Mouse (Mus musculus) layer of hippocampus, adult 18-20 months (tissue): ENCODE measurements around the gene Gm8356. TPM values are rescaled to one million over a fixed set of nuclear protein-coding genes. Genes with fewer than 3 reads are reported as not detected.
"Not testable (repeated sequence)": the region's sequence is repeated elsewhere in the genome, so short reads cannot be mapped to it uniquely, and the experiment has no call there.

ENCODE experiments used
- DNase-seq, 2 experiments: peaks; one replicate each; pipeline ENCODE4 v3.0.0; 2022; ENCODE audit warnings: low spot score in 2 of 2
- long read RNA-seq: library from polyadenylated mRNA; stranded (forward); transcript quantifications from one replicate; pipeline ENCODE4 v2.0.0, GENCODE M21; 2021
- total RNA-seq, 2 experiments: library from RNA; stranded (reverse); gene quantifications; 2 replicates each; pipeline ENCODE4 v1.2.3; 2021

Gene Gm8356
- not detected for total RNA-seq
- long read RNA-seq, result 0 reads

DNA sequence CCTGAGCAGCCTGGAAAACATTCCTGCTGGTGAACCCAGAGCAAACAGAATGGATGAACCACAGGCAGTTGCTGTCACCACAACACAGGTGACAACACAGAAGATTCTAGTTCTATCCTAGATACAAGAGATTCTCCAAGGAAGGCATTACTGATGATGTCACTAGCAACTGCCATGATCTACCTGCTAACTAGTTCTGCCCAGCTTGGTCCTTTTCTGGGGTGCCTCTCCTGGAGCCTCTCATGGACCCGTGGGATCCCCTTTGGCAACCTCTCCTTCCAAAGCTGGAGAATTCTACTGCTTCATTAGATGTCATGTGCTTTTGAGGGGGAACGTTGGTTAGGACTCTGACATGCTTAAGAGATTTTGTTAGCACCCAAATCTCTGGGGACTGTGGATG lies at the start of gene Gm8356:
Gene Gm8356, minus strand, starts transcription at position 101 of the 400 bp plus-strand sequence.
- DNase-seq, result not testable (repeated sequence)

GRCm38 (mm10) chr14:6486331-6486730 lies 50.8 kb downstream of the Gm8356 start:
- peak in 1 of 2 experiments; percentile 7 for DNase-seq

DNA sequence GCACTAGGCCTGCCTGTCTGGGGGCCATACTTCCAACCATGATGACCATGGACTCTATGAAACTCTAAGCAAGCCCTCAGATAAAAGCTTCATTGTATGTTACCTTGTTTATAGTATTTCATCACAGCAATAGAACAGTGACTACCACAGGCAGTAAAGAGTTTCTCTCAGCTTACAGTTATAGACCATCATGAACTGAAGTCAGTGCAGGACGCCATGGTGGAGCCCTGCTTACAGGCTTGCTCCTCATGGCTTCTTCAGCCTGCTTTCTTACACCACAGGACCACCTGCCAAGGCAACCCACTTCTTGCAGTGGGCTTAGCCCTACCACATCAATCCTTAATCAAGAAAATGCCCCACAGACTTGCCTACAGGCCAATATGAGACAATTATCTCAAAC lies 51.5 kb downstream of the Gm8356 start:
- DNase-seq, result not testable (repeated sequence)

DNA sequence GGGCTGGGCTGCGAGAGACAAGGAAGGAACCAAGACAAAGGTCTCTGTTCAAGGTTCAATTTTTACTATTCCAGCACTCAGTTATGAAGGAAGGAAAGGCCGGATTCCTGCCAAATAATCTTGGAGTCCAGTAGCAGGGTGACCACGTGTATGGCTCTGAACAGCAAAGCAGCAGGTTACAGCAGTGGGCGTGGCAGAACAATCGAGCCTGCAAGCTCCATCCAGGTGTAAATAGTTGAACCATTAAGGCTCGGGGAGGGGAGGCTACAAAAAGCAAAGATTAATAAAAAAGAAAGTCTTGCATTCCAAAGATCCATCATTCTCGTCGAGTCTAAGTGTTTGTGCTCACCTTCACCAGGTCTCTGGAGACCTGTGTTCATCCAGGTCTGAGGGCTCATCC lies 55.0 kb downstream of the Gm8356 start:
- DNase-seq, result peak in 1 of 2 experiments; percentile 3

Other genes starting within 250 kb of the Gm8356 start
- not detected for gene Gm21103, start 232.4 kb downstream of the Gm8356 start, total RNA-seq
- not detected for gene Gm3618, start 193.6 kb downstream of the Gm8356 start, total RNA-seq
- not detected for gene Gm16440, start 147.0 kb downstream of the Gm8356 start, total RNA-seq
- under 1 TPM in 1 of 2 experiments, not detected in 1; 0.57 TPM for gene Gm3591, start 124.8 kb downstream of the Gm8356 start, total RNA-seq
- gene Gm3594, start 92.7 kb downstream of the Gm8356 start, total RNA-seq, result not detected
- gene Gm3629, start 53.3 kb upstream of the Gm8356 start, total RNA-seq, result under 1 TPM; 0.41 to 0.62 TPM
- not detected for gene Gm3460, start 85.1 kb upstream of the Gm8356 start, total RNA-seq
- not detected for gene Gm10251, start 146.9 kb upstream of the Gm8356 start, total RNA-seq
- gene Gm8050, start 183.0 kb upstream of the Gm8356 start, total RNA-seq, result not detected
- gene Gm3636, start 205.0 kb upstream of the Gm8356 start, total RNA-seq, result 1 to 10 TPM; 3.9 to 4.3 TPM
- gene Gm8362, start 237.1 kb upstream of the Gm8356 start, total RNA-seq, result not detected